Mouse (Mus musculus) midbrain, embryonic 14.5 days (tissue): ENCODE measurements at regions not wholly inside any gene's neighbourhood (a gene's known extent, or its start where the extent isn't known, plus 50 kb on each side); places are given as distances from the start of the nearest gene placed in this dataset.
"Not testable (repeated sequence)": the region's sequence is repeated elsewhere in the genome, so short reads cannot be mapped to it uniquely, and the experiment has no call there.

Source experiments
- ATAC-seq: fragments of 200-750 bp; cut with Nextera tagmentation; 2 replicates; pipeline ENCODE4 v1.8.0; 2017; ENCODE audit warnings: moderate number of reproducible peaks, moderate library complexity; ENCODE audit not compliant: low FRiP score, low TSS enrichment
- DNase-seq: peaks from one replicate; pipeline ENCODE4 v3.0.0-alpha.2; 2015
- H3K27ac ChIP-seq: fragments of 300-500 bp; sonication (generic); replicated peaks from 2 replicates; pipeline ENCODE4 v1.5.1; 2014; ENCODE audit warnings: mild to moderate bottlenecking, low read depth, low read length, moderate library complexity
- H3K27me3 ChIP-seq: fragments of 300-500 bp; sonication (generic); 2 replicates; pipeline ENCODE4 v1.6.1; 2014; ENCODE audit warnings: low read length, control low read depth, mixed read lengths; ENCODE audit not compliant: control insufficient read depth, insufficient read depth
- H3K36me3 ChIP-seq: fragments of 300-500 bp; sonication (generic); 2 replicates; pipeline ENCODE4 v1.6.1; 2014; ENCODE audit warnings: low read length, control low read depth; ENCODE audit not compliant: control insufficient read depth, insufficient read depth
- H3K4me1 ChIP-seq: fragments of 300-500 bp; sonication (generic); 2 replicates; pipeline ENCODE4 v1.6.1; 2014; ENCODE audit warnings: mild to moderate bottlenecking, antibody characterized with exemption, low read length, control low read depth; ENCODE audit not compliant: control insufficient read depth, insufficient read depth
- H3K4me2 ChIP-seq: fragments of 300-500 bp; sonication (generic); 2 replicates; pipeline ENCODE4 v1.6.1; 2014; ENCODE audit warnings: mild to moderate bottlenecking, low read length, moderate library complexity
- H3K4me3 ChIP-seq: fragments of 300-500 bp; sonication (generic); replicated peaks from 2 replicates; pipeline ENCODE4 v1.5.1; 2014; ENCODE audit warnings: low read depth, low read length
- H3K9ac ChIP-seq: fragments of 300-500 bp; sonication (generic); replicated peaks from 2 replicates; pipeline ENCODE4 v1.6.1; 2014; ENCODE audit warnings: mild to moderate bottlenecking, low read length, moderate library complexity
- H3K9me3 ChIP-seq: fragments of 300-500 bp; sonication (generic); 2 replicates; pipeline ENCODE4 v1.6.1; 2016; ENCODE audit warnings: low read length, control low read depth, mixed read lengths; ENCODE audit not compliant: control insufficient read depth
- WGBS: fragments of 180-500 bp; shearing (Covaris S2); extraction: QIAGEN DNeasy Blood & Tissue Kit; methylation state at CpG from one replicate; pipeline ENCODE4 v1.1.7; 2014; 5-methylcytosine and 5-hydroxymethylcytosine counted together

DNA sequence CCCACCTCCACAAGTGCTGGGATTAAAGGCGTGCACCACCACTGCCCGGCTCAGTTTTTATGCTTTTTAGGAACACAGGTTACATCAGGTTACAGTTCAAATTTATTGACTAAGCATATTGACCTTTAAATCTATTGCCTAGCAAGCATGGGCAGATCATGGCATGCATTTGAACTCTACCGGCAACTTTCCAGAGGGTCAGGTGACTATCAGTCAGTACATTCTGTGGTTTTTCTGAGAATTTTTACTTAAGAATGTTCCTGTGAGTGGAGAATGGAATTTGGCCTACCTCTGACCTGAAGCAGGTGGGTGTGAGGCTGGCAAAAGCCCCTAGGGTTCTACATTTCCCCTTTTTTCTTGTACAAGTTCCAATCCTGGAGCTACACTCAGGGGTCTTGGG lies 332.4 kb upstream of the Kynu start:
- no peaks in the 10 kb centered on the region for H3K27me3 ChIP-seq
- H3K27ac ChIP-seq = no peak overlapping the region
- no peaks in the 10 kb centered on the region for H3K36me3 ChIP-seq
- DNase-seq = no peak
- no peaks in the 10 kb centered on the region for H3K4me1 ChIP-seq
- H3K9me3 ChIP-seq = no peaks in the 10 kb centered on the region
- WGBS = 96% methylated on average over 3 of the region's 3 CpGs
- no peak overlapping the region for H3K4me3 ChIP-seq
- ATAC-seq = no peak
- no peak overlapping the region for H3K4me2 ChIP-seq
- H3K9ac ChIP-seq = no peak overlapping the region

DNA sequence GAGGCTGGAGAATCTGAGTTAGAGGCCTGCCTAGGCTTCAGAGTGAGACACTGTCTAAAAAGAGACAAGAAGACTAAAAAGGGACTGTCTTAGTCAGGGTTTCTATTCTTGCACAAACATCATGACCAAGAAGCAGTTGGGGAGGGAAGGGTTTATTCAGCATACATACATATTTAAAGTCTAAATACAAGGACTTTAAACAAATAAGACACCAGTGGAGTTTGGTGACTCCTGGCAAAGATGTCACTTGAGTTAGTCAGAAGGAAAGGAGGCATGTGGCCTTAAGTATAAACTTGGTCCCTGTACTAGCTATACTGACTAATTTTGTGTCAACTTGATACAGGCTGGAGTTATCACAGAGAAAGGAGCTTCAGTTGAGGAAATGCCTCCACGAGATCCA lies 330.4 kb upstream of the Kynu start:
- H3K27me3 ChIP-seq, H3K9me3 ChIP-seq, H3K4me2 ChIP-seq, H3K4me3 ChIP-seq, H3K36me3 ChIP-seq, H3K27ac ChIP-seq, H3K9ac ChIP-seq, DNase-seq, H3K4me1 ChIP-seq, ATAC-seq: not testable (repeated sequence)
- WGBS = 71% methylated on average over 1 of the region's 1 CpGs

DNA sequence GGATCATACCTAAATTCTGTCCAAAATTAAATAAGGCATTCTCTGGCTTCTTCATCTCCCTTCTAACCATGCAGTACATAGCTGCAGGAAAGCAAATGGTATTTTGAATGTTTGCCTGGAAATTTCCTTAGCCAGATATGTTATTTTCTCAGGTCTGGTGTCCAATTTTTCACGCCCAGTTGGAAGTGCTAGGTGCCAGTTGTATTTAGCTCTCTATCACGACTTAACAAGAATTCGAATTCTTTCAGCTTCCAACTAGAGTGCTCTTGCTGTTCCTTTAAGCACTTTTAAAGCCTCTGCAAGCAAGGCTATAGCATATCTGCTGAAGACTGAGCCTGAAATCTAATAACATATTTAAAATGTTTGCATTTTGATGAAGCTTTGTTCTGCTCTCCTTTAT lies 308.3 kb upstream of the Kynu start:
- Histone ChIP-seq H3K4me2 (no peak overlapping the region), H3K27me3 (no peaks in the 10 kb centered on the region), H3K9me3 (no peaks in the 10 kb centered on the region), H3K9ac (no peak overlapping the region), H3K4me3 (no peak overlapping the region), H3K27ac (no peak overlapping the region), H3K36me3 (no peaks in the 10 kb centered on the region), H3K4me1 (no peaks in the 10 kb centered on the region)
- no peak for ATAC-seq
- no peak for DNase-seq
- 77% methylated on average over 3 of the region's 3 CpGs for WGBS

DNA sequence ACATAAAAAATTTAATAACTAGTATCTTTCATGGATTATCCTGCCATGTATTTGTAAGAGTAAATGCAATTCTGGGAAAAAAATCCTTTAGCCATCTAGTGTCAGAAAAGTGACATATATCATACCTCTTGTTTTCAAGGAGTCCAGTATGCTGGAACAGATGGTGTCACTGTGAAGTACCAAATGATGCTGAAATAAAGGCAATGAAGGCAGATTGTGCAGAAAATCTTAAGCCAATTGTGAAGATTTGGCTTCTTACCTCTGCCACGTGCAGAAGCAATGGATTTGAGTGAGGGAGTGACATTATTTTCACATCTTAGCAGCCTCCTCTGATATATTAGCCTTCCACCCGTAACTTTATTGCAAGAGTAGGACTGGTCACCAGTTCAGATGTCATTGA lies 306.5 kb upstream of the Kynu start:
- no peaks in the 10 kb centered on the region for H3K9me3 ChIP-seq
- H3K9ac ChIP-seq = no peak overlapping the region
- H3K4me3 ChIP-seq = no peak overlapping the region
- no peaks in the 10 kb centered on the region for H3K27me3 ChIP-seq
- ATAC-seq (no peak), DNase-seq (no peak)
- no peaks in the 10 kb centered on the region for H3K4me1 ChIP-seq
- H3K4me2 ChIP-seq = no peak overlapping the region
- no peak overlapping the region for H3K27ac ChIP-seq
- no peaks in the 10 kb centered on the region for H3K36me3 ChIP-seq
- WGBS = 59% methylated on average over 2 of the region's 2 CpGs

DNA sequence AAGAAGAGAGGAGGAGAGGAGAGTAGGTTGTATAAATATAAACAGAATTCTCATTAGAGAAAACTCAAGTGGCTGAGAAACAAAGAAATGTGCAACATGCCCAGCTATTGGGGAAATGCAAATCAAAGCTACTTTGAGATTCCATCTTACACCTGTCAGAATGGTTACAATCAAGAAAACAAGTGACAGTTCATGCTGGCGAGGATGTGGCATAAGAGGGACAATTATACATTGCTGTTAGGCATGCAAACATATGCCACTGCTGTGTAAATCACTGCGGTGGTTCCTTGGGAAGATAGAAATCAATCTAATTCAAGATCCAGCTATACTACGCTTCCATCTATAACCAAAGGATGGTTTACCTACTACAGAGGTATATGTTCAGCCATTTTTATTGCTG lies 300.4 kb upstream of the Kynu start:
- H3K4me2 ChIP-seq = no peak overlapping the region
- H3K4me3 ChIP-seq = no peak overlapping the region
- no peaks in the 10 kb centered on the region for H3K36me3 ChIP-seq
- H3K27me3 ChIP-seq = no peaks in the 10 kb centered on the region
- H3K27ac ChIP-seq = no peak overlapping the region
- ATAC-seq (no peak), DNase-seq (no peak)
- H3K4me1 ChIP-seq = no peaks in the 10 kb centered on the region
- 83% methylated on average over 3 of the region's 3 CpGs for WGBS
- H3K9ac ChIP-seq = no peak overlapping the region
- H3K9me3 ChIP-seq = no peaks in the 10 kb centered on the region

DNA sequence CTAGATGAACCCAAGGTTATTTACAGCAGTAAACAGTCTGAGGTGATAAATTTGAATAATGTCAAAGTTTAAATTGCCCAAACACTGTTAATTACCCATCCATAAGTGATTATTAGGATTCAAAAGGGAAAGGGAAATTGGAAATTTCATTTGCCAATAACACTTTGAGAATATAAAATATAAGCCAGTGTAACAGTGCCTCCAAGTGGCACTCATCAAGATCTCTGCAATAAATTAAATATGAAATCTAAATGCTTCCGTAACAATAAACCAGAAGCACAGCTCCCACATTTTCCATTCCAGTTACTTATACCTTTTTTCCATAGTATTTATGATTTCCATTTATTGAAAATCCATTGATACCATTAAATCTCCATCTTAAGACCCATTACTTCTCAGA lies 284.3 kb upstream of the Kynu start:
- H3K27me3 ChIP-seq = no peaks in the 10 kb centered on the region
- H3K4me2 ChIP-seq = no peak overlapping the region
- 77% methylated on average over 1 of the region's 1 CpGs for whole genome bisulfite sequencing
- DNase-seq = peak; percentile 62
- no peak overlapping the region for H3K4me3 ChIP-seq
- ATAC-seq = no peak
- no peaks in the 10 kb centered on the region for H3K36me3 ChIP-seq
- H3K27ac ChIP-seq = no peak overlapping the region
- no peaks in the 10 kb centered on the region; the same call in 1 of the 2 replicates for H3K4me1 ChIP-seq
- H3K9me3 ChIP-seq = no peaks in the 10 kb centered on the region
- no peak overlapping the region for H3K9ac ChIP-seq

DNA sequence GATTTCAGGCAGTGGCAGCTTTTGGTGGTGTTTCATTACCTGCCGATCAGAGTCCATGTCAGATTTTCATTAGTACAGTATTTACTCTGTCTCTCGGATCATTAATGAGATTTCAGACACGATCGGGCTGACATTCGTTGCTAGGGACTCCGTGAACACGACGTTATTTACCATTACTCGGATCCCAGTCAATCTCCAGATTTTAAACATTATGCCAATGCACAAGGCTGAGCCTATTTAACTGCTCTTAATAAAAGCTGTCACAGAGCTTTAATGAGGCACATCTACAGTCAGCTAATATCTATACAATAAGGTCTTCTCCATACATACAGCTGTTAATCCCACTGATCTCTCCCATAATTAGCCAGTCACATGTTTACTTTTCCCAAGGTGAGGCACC lies 283.0 kb upstream of the Kynu start:
- WGBS = 68% methylated on average over 9 of the region's 9 CpGs
- H3K4me2 ChIP-seq = no peak overlapping the region

DNA sequence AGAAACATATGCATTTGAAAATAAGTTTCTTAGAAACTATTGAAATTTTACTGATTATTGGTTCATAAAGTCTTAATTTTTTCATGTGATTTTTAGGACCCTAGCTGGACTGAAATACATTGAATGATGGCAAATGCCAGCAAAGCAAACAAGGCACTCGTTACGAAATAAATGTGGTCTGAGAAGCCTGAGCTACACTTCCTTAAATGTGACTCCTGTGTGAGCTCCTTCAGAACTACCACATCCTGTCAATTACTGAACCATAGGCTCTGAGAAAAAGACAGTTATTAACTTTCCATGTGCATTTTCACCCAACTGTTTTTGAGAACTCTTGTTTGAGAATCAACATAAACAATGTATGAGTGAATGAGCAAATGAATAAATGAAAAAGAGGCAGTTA lies 281.1 kb upstream of the Kynu start:
- DNase-seq = no peak
- no peak overlapping the region for H3K4me3 ChIP-seq
- H3K36me3 ChIP-seq = no peaks in the 10 kb centered on the region
- no peaks in the 10 kb centered on the region for H3K9me3 ChIP-seq
- H3K9ac ChIP-seq = no peak overlapping the region
- no peaks in the 10 kb centered on the region; the same call in 1 of the 2 replicates for H3K4me1 ChIP-seq
- no peak for ATAC-seq
- no peak overlapping the region for H3K4me2 ChIP-seq
- H3K27me3 ChIP-seq = no peaks in the 10 kb centered on the region
- H3K27ac ChIP-seq = no peak overlapping the region
- 92% methylated on average over 2 of the region's 2 CpGs for WGBS

More for the DNA sequence above, 283.0 kb upstream of the Kynu start:
- H3K9me3 ChIP-seq = no peaks in the 10 kb centered on the region
- no peaks in the 10 kb centered on the region for H3K36me3 ChIP-seq
- no peak overlapping the region for H3K4me3 ChIP-seq
- no peak overlapping the region for H3K9ac ChIP-seq
- H3K27me3 ChIP-seq = no peaks in the 10 kb centered on the region
- H3K4me1 ChIP-seq = no peaks in the 10 kb centered on the region; the same call in 1 of the 2 replicates
- DNase-seq = peak; percentile 21
- no peak for ATAC-seq
- no peak overlapping the region for H3K27ac ChIP-seq

DNA sequence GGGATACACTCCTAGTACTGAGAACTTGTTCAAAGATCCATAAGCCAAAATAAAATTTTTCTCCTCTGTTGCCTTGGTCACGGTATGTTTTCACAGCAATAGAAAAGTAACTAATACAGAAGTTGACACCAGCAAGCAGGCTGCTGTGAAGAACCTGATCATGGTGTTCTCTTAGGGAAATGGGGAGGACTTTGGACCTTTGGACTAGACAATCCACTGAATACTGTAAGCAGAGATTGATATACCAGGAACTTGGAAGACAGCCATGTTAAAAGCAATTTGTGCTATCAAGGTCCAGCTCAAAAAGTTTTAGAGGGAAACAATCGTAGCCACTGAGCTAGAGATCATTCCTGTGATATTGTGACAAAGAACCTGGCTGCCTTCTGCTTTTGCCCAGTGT lies 259.3 kb upstream of the Kynu start:
- no peaks in the 10 kb centered on the region for H3K27me3 ChIP-seq
- H3K9ac ChIP-seq = no peak overlapping the region
- no peak overlapping the region for H3K27ac ChIP-seq
- H3K9me3 ChIP-seq = no peaks in the 10 kb centered on the region
- no peak for ATAC-seq
- no peaks in the 10 kb centered on the region for H3K4me1 ChIP-seq
- DNase-seq = no peak
- 92% methylated on average over 2 of the region's 2 CpGs for WGBS
- H3K4me2 ChIP-seq = no peak overlapping the region
- no peak overlapping the region for H3K4me3 ChIP-seq
- no peaks in the 10 kb centered on the region for H3K36me3 ChIP-seq
